Mouse (Mus musculus): ENCODE results near the gene Brca1. TPM values are rescaled to one million over a fixed set of nuclear protein-coding genes. Genes with fewer than 3 reads are reported as not detected.
A peak's percentile ranks its signal among the peaks of the same experiment; 100 is the strongest.
"Not testable (repeated sequence)": the region's sequence is repeated elsewhere in the genome, so short reads cannot be mapped to it uniquely, and the experiment has no call there.

Gene Brca1
- polyA plus RNA-seq, 1 experiment from 2014 or later, result 32.1 TPM

DNA sequence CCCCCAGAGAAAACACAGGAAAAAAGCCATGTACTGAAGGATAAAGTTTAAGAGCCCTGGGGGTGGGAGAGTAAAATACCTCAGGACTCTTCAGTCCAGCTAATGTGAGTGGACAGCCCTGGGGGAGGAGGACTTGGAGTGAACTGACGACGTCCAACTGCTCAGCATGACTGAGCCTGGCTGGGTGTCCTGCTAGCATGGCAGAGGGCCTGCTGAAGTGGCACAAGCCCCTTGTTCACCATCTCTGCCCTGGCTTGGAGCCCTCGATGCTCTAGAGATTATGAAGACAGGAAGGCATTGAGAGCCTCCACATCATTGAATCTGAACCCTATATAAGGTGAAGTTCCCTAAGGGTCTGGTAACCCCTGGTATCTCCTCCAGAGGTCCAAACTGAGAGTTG, 79.8 kb downstream of the Brca1 start:
- Histone ChIP-seq H3K36me3 (ENCODE audit: control insufficient read depth, insufficient read depth, low read length) (no peaks in the 10 kb centered on the region), H3K27ac (ENCODE audit: low read depth, low read length) (no peak overlapping the region), H3K9me3 (ENCODE audit: control insufficient read depth, low read length) (no peaks in the 10 kb centered on the region), H3K27me3 (ENCODE audit: control insufficient read depth, insufficient read depth, low read length) (no peaks in the 10 kb centered on the region), H3K4me3 (ENCODE audit: low read depth, low read length) (no peak overlapping the region), H3K4me1 (replicated peaks; ENCODE audit: control insufficient read depth, insufficient read depth, low read length) (peaks cover 9% of the 10 kb centered on the region; the same call in 1 of the 2 replicates), H3K4me2 (ENCODE audit: low read depth, low read length, severe bottlenecking) (no peak overlapping the region), H3K9ac (ENCODE audit: low read length) (no peak overlapping the region)
- no peak for ATAC-seq (replicated peaks; ENCODE audit: low FRiP score)
- 75% methylated on average over 3 of the region's 3 CpGs for WGBS
- no peak for DNase-seq (ENCODE audit: low spot score)

DNA sequence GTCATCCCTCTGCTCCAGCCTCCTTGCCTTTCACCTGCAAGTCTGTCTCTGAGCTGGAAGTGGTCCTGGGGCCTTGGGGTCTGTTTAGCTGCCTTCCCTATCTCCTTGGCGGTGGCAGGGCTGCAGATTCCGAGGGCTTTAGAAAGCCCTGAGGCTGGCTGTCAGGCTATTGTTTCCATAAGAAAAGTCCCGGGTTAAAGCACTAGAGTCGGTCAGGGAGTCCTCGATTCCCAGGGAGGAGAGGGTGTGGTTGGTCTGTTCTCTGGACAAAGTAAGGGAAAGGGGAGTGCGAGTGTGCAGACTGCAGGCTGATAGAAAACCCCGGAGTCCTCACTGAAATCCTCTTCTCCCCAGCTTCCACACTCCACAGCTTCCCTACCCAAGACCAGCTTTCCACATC, 81.5 kb downstream of the Brca1 start:
- H3K27ac ChIP-seq (ENCODE audit: low read depth, low read length), result no peak overlapping the region
- H3K4me3 ChIP-seq (ENCODE audit: low read depth, low read length), result peak overlapping the region; percentile 0; the same call in 1 of the 2 replicates
- no peaks in the 10 kb centered on the region for H3K36me3 ChIP-seq (ENCODE audit: control insufficient read depth, insufficient read depth, low read length)
- no peaks in the 10 kb centered on the region for H3K27me3 ChIP-seq (ENCODE audit: control insufficient read depth, insufficient read depth, low read length)
- DNase-seq (ENCODE audit: low spot score) (no peak), ATAC-seq (replicated peaks; ENCODE audit: low FRiP score) (no peak)
- H3K4me2 ChIP-seq (ENCODE audit: low read depth, low read length, severe bottlenecking), result peak overlapping the region; percentile 22; the same call in 1 of the 2 replicates
- H3K4me1 ChIP-seq (replicated peaks; ENCODE audit: control insufficient read depth, insufficient read depth, low read length), result peaks cover 9% of the 10 kb centered on the region; the same call in 1 of the 2 replicates
- H3K9me3 ChIP-seq (ENCODE audit: control insufficient read depth, low read length), result no peaks in the 10 kb centered on the region
- WGBS, result 13% methylated on average over 7 of the region's 7 CpGs
- H3K9ac ChIP-seq (ENCODE audit: low read length), result no peak overlapping the region; the same call in 1 of the 2 replicates

DNA sequence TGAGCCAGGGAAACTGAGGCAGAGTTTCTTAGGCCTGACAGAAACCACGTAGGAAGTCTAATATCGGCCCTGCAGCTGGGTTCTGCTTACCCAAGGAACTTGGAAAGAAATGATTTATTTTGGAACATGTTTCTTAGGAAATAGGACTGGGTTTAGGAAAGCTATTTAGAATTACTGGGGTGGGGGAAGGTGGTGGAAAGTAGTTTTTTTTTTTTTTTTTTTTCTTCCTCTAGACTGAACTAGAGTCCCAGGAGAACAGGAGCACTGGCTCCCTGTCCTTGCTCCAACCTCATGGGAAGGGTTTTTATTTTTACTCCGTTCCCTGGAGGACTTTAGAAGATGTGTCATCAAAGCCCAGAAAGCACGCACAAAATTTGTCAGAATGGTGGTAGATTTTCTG, 82.6 kb downstream of the Brca1 start:
- Histone ChIP-seq H3K27me3 (ENCODE audit: control insufficient read depth, insufficient read depth, low read length) (no peaks in the 10 kb centered on the region), H3K4me1 (replicated peaks; ENCODE audit: control insufficient read depth, insufficient read depth, low read length) (peaks cover 9% of the 10 kb centered on the region; the same call in 1 of the 2 replicates), H3K27ac (ENCODE audit: low read depth, low read length) (no peak overlapping the region), H3K4me2 (ENCODE audit: low read depth, low read length, severe bottlenecking) (peak overlapping the region; percentile 63), H3K9ac (ENCODE audit: low read length) (peak overlapping the region; percentile 89), H3K4me3 (ENCODE audit: low read depth, low read length) (peak overlapping the region; percentile 78), H3K36me3 (ENCODE audit: control insufficient read depth, insufficient read depth, low read length) (no peaks in the 10 kb centered on the region), H3K9me3 (ENCODE audit: control insufficient read depth, low read length) (no peaks in the 10 kb centered on the region)
- 70% methylated on average over 4 of the region's 4 CpGs for WGBS
- ATAC-seq (replicated peaks; ENCODE audit: low FRiP score) (no peak), DNase-seq (ENCODE audit: low spot score) (no peak)

DNA sequence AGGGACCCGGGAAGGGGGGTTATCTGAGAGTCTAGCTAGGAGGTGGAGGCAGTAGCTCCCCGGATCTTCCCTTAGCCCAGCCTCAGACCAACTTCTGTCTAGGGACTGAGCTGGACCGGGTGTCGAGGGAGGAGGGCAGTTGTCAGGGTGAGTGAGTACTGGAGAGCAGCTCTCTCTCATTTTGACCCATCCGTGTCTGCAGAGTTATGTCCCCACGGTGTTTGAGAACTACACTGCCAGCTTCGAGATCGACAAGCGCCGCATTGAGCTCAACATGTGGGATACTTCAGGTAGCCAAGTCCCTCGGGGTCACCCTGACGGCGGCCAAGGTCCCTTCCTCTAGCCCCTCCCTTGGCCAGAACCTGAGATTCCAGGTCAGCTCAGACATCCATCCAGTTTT, 83.0 kb downstream of the Brca1 start:
- peaks cover 12% of the 10 kb centered on the region for H3K4me1 ChIP-seq (replicated peaks; ENCODE audit: control insufficient read depth, insufficient read depth, low read length)
- no peak for ATAC-seq (replicated peaks; ENCODE audit: low FRiP score)
- 5% methylated on average over 13 of the region's 13 CpGs for WGBS
- peak overlapping the region; percentile 63 for H3K4me2 ChIP-seq (ENCODE audit: low read depth, low read length, severe bottlenecking)
- no peak for DNase-seq (ENCODE audit: low spot score)
- no peaks in the 10 kb centered on the region for H3K36me3 ChIP-seq (ENCODE audit: control insufficient read depth, insufficient read depth, low read length)
- no peaks in the 10 kb centered on the region for H3K27me3 ChIP-seq (ENCODE audit: control insufficient read depth, insufficient read depth, low read length)
- H3K27ac ChIP-seq (ENCODE audit: low read depth, low read length), result peak overlapping the region; percentile 71; the same call in 1 of the 2 replicates
- no peaks in the 10 kb centered on the region for H3K9me3 ChIP-seq (ENCODE audit: control insufficient read depth, low read length)
- H3K9ac ChIP-seq (ENCODE audit: low read length), result peak overlapping the region; percentile 89
- peak overlapping the region; percentile 78 for H3K4me3 ChIP-seq (ENCODE audit: low read depth, low read length)

DNA sequence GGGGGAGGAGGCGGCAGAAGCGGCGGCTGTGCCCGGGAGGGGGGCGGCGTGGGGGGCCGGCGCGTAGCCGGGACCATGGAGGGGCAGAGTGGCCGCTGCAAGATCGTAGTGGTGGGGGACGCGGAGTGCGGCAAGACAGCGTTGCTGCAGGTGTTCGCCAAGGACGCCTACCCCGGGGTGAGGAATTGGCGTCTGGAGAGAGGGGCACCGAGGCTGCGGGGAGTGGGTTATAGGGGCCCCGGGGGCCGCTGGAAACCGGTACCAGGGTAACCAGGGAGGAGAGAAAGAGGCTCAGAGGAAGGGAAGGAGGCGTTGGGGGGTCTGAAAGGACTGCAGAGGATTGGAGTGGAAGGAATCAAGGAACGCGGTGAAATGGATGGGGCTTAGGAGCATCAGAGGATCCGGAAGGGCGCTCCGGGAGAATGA, 83.5 kb downstream of the Brca1 start:
- Histone ChIP-seq H3K27me3 (ENCODE audit: control insufficient read depth, insufficient read depth, low read length) (no peaks in the 10 kb centered on the region), H3K4me2 (ENCODE audit: low read depth, low read length, severe bottlenecking) (peak overlapping the region; percentile 63), H3K27ac (ENCODE audit: low read depth, low read length) (peak overlapping the region; percentile 71), H3K9me3 (ENCODE audit: control insufficient read depth, low read length) (no peaks in the 10 kb centered on the region), H3K36me3 (ENCODE audit: control insufficient read depth, insufficient read depth, low read length) (no peaks in the 10 kb centered on the region), H3K4me3 (ENCODE audit: low read depth, low read length) (peak overlapping the region; percentile 78), H3K9ac (ENCODE audit: low read length) (peak overlapping the region; percentile 89), H3K4me1 (replicated peaks; ENCODE audit: control insufficient read depth, insufficient read depth, low read length) (peaks cover 15% of the 10 kb centered on the region)
- DNase-seq (ENCODE audit: low spot score) (no peak), ATAC-seq (replicated peaks; ENCODE audit: low FRiP score) (peak; percentile 55; the same call in 1 of the 2 replicates)
- WGBS, result under 1% methylated on average over 30 of the region's 31 CpGs

DNA sequence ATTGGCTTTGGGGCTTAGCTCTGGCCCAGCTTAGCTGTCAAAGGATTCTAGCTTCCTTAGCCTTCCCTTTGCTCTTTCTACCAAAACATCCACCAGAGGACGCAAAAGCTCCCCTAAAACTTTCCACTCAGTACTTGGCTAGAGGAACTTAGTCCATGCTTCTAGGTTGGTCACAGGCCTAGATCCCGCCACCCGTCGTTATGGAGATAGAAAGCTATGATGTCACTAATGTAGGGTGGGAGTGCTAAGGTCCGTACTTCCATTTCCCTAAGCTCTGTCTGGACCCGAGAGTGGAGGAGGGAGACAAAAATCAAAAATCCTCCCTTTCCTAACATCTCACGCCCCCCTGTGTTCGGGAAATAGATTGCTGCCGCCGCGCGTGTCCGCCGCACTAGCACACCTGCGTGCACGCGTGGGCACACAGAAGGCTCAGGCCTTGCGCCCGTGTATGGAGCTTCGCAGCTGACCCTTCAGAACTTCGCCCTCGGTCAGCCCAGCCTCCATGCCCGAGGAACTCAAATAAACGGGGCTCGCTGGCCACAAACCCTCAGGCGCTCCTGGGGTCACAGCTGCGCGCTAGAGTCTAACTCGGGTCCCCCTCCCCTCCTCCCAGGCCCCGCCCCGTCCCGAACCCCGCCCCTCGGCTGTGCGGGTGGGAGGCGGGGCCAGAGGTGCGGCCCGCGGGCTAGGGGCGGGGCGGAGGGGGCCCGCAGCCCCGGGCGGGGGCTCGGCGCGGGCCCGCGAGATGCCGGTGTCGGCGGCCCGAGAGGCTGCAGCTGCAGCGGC, 84.1 kb downstream of the Brca1 start:
- DNase-seq (ENCODE audit: low spot score) (peak; percentile 93), ATAC-seq (replicated peaks; ENCODE audit: low FRiP score) (peak; percentile 72)
- Histone ChIP-seq H3K36me3 (ENCODE audit: control insufficient read depth, insufficient read depth, low read length) (no peaks in the 10 kb centered on the region), H3K4me1 (replicated peaks; ENCODE audit: control insufficient read depth, insufficient read depth, low read length) (peaks cover 20% of the 10 kb centered on the region), H3K9me3 (ENCODE audit: control insufficient read depth, low read length) (no peaks in the 10 kb centered on the region), H3K27ac (ENCODE audit: low read depth, low read length) (peak overlapping the region; percentile 71), H3K4me2 (ENCODE audit: low read depth, low read length, severe bottlenecking) (peak overlapping the region; percentile 63), H3K4me3 (ENCODE audit: low read depth, low read length) (peak overlapping the region; percentile 78), H3K9ac (ENCODE audit: low read length) (peak overlapping the region; percentile 89), H3K27me3 (ENCODE audit: control insufficient read depth, insufficient read depth, low read length) (no peaks in the 10 kb centered on the region)
- WGBS, result under 1% methylated on average over 50 of the region's 54 CpGs

DNA sequence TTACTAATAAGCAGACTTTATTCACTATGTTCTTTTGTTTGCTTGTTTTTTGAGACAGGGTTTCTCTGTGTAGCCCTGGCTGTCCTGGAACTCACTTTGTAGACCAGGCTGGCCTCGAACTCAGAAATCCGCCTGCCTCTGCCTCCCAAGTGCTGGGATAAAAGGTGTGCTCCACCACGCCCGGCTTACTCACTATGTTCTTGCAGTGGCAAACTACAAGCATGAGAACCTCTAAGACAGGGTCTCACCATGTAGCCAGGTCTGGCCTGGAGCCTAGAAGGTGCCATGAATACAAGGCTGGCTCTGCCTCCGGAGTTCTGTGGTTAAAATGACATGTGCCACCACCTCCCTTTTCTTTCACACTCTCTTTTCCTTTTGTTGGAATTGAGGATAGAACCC, 85.2 kb downstream of the Brca1 start:
- DNase-seq (ENCODE audit: low spot score); H3K9me3 ChIP-seq (ENCODE audit: control insufficient read depth, low read length); H3K9ac ChIP-seq (ENCODE audit: low read length); H3K36me3 ChIP-seq (ENCODE audit: control insufficient read depth, insufficient read depth, low read length); H3K27me3 ChIP-seq (ENCODE audit: control insufficient read depth, insufficient read depth, low read length); H3K27ac ChIP-seq (ENCODE audit: low read depth, low read length); ATAC-seq (replicated peaks; ENCODE audit: low FRiP score): not testable (repeated sequence)
- 63% methylated on average over 5 of the region's 5 CpGs for WGBS
- peak overlapping the region; percentile 72 for H3K4me3 ChIP-seq (ENCODE audit: low read depth, low read length)
- H3K4me1 ChIP-seq (replicated peaks; ENCODE audit: control insufficient read depth, insufficient read depth, low read length), result peaks cover 22% of the 10 kb centered on the region
- H3K4me2 ChIP-seq (ENCODE audit: low read depth, low read length, severe bottlenecking), result peak overlapping the region; percentile 96; the same call in 1 of the 2 replicates

DNA sequence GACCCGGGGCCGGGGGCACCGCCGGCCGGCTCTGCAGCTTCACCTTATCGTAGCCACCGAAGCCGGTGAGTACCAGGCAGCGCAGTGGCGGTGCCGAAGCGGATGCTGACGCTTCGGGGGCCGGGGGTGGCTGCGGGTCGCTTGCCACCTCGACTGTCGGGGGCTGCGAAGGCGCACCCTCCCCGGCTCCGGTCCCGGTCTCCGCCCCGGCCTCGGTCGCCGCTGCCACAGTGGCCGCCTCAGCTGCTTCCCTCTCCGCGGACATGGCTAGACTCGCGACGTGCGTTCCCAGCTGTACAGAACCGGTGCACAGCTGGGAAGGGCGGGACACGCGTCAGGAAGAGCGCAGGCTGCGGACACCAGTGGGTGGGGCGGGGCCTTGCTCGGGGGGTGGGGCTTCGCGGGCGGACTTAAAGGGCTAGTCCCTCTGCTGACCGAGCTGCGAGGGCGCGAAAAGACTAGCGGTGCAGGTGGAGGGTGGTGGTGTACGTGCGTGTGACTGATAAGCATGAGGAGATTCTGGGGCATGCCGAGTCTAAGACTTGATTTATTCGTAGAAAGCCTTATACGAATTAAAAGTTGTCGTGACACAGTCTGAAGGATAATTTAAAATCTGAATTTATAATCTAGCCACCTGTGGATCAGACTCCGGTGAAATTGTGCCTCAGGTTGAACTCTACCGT, 85.7 kb downstream of the Brca1 start, which contains the start of gene Vat1:
TSS of gene Vat1 (minus strand) at position 362 of the 683 bp plus-strand sequence.
- peak within 1 kb of the TSS; percentile 66 for H3K9ac ChIP-seq (ENCODE audit: low read length)
- peaks cover 22% of the 10 kb centered on the region for H3K4me1 ChIP-seq (replicated peaks; ENCODE audit: control insufficient read depth, insufficient read depth, low read length)
- peak; percentile 25; the same call in 1 of the 2 replicates for ATAC-seq (replicated peaks; ENCODE audit: low FRiP score)
- H3K4me2 ChIP-seq (ENCODE audit: low read depth, low read length, severe bottlenecking), result peak within 1 kb of the TSS; percentile 96
- H3K27me3 ChIP-seq (ENCODE audit: control insufficient read depth, insufficient read depth, low read length), result no peaks in the 10 kb centered on the region
- H3K36me3 ChIP-seq (ENCODE audit: control insufficient read depth, insufficient read depth, low read length), result no peaks in the 10 kb centered on the region
- WGBS, result 2% methylated on average over 60 of the region's 60 CpGs
- DNase-seq (ENCODE audit: low spot score), result peak; percentile 87
- peak within 1 kb of the TSS; percentile 63 for H3K27ac ChIP-seq (ENCODE audit: low read depth, low read length)
- no peaks in the 10 kb centered on the region for H3K9me3 ChIP-seq (ENCODE audit: control insufficient read depth, low read length)
- peak within 1 kb of the TSS; percentile 72 for H3K4me3 ChIP-seq (ENCODE audit: low read depth, low read length)
